Mouse (Mus musculus) liver, embryonic 14.5 days (tissue): ENCODE measurements around the gene Qrfpr. TPM values are rescaled to one million over a fixed set of nuclear protein-coding genes. Genes with fewer than 3 reads are reported as not detected.

Source experiments
- ATAC-seq: fragments of 200-750 bp; cut with Nextera tagmentation; 2 replicates; pipeline ENCODE4 v1.8.0; 2017; ENCODE audit warnings: moderate number of reproducible peaks, mild to moderate bottlenecking, moderate library complexity; ENCODE audit not compliant: insufficient read depth
- DNase-seq, 3 experiments: peaks; one replicate each; pipeline ENCODE4 v3.0.0-alpha.2; 2012 to 2013; ENCODE audit warnings: low read depth in 3 of 3, low spot score in 3 of 3
- H3K27ac ChIP-seq: fragments of 300-500 bp; sonication (generic); 2 replicates; pipeline ENCODE4 v1.5.1; 2014; ENCODE audit warnings: moderate library complexity, mild to moderate bottlenecking, control low read depth, inconsistent platforms
- H3K27me3 ChIP-seq: fragments of 300-500 bp; sonication (generic); 2 replicates; pipeline ENCODE4 v1.6.1; 2014; ENCODE audit warnings: mild to moderate bottlenecking, low read length, moderate library complexity; ENCODE audit not compliant: control insufficient read depth, insufficient read depth
- H3K36me3 ChIP-seq: fragments of 300-500 bp; sonication (generic); replicated peaks from 2 replicates; pipeline ENCODE4 v1.6.1; 2014; ENCODE audit warnings: low read depth; ENCODE audit not compliant: control insufficient read depth, insufficient read depth
- H3K4me1 ChIP-seq, 2 experiments: fragments of 200-500 bp in 1 of 2; fragments of 300-500 bp in 1 of 2; sonication (generic) in 1 of 2; replicated peaks; 2 replicates each; pipeline ENCODE4 v1.6.1; 2012 to 2014; ENCODE audit warnings: antibody characterized with exemption in 1 of 2, inconsistent platforms in 1 of 2, low read length in 1 of 2; ENCODE audit not compliant: control insufficient read depth in 2 of 2, insufficient read depth in 2 of 2
- H3K4me2 ChIP-seq: fragments of 300-500 bp; sonication (generic); 2 replicates; pipeline ENCODE4 v1.6.1; 2014; ENCODE audit warnings: low read depth, mild to moderate bottlenecking, control low read depth, moderate library complexity
- H3K4me3 ChIP-seq, 2 experiments: fragments of 200-500 bp in 1 of 2; fragments of 300-500 bp in 1 of 2; sonication (generic) in 1 of 2; 2 replicates each; pipeline ENCODE4 v1.5.1; 2012 to 2014; ENCODE audit warnings: low read depth in 2 of 2, low read length in 2 of 2, mild to moderate bottlenecking in 2 of 2, control low read depth in 1 of 2, inconsistent platforms in 1 of 2, moderate library complexity in 1 of 2; ENCODE audit not compliant: insufficient read depth in 1 of 2
- H3K9ac ChIP-seq: fragments of 300-500 bp; sonication (generic); replicated peaks from 2 replicates; pipeline ENCODE4 v1.6.1; 2014; ENCODE audit warnings: mild to moderate bottlenecking, control low read depth, moderate library complexity
- H3K9me3 ChIP-seq: fragments of 300-500 bp; sonication (generic); 2 replicates; pipeline ENCODE4 v1.6.1; 2016; ENCODE audit warnings: low read length, mixed read lengths; ENCODE audit not compliant: control insufficient read depth
- CTCF ChIP-seq: IDR thresholded peaks from 2 replicates; pipeline ENCODE4 v1.5.1; 2016; ENCODE audit warnings: antibody characterized with exemption, low read depth, control low read depth
- EP300 ChIP-seq: IDR thresholded peaks from 2 replicates; pipeline ENCODE4 v1.6.1; 2016; ENCODE audit warnings: antibody characterized with exemption, low read depth
- WGBS: fragments of 180-500 bp; shearing (Covaris S2); extraction: QIAGEN DNeasy Blood & Tissue Kit; methylation state at CpG from one replicate; pipeline ENCODE4 v1.1.7; 2014; ENCODE audit not compliant: insufficient replicate concordance; 5-methylcytosine and 5-hydroxymethylcytosine counted together
- polyA plus RNA-seq, 2 experiments: library from polyadenylated mRNA; depleted of rRNA in 1 of 2; stranded (reverse) in 1 of 2; unstranded in 1 of 2; fragments of >200 nt; fragmentation: Nextera tagmentation in 1 of 2; extraction: Ambion mirVana in 1 of 2; gene quantifications; 2 replicates each; pipeline versions ENCODE4 v1.2.1 to v1.2.3; 2012 to 2014

Qrfpr gene
- polyA plus RNA-seq, 2 experiments = not detected

DNA sequence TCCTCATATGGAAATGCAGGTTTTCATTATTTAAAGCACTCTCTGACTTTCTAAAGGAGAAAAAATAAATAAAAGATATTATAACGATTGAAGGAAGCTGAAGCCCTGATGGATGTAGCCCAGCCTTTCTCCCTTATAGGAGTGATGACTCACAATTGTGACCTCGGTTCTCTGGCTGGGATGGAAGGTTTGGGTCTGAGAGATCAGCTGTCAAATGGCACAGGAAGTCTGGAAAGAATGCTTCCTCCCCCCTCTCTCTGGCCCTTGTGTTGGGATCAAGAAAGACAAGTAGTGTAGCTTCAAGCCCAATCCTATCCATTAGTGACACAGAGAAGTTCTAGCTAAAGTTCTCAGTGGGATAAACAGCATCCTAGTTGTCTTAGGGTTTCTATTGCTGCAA is 7.8 kb upstream of the Qrfpr start:
- no peak overlapping the region for H3K9ac ChIP-seq
- H3K4me1 ChIP-seq = no peaks in the 10 kb centered on the region
- H3K9me3 ChIP-seq = no peaks in the 10 kb centered on the region

DNA sequence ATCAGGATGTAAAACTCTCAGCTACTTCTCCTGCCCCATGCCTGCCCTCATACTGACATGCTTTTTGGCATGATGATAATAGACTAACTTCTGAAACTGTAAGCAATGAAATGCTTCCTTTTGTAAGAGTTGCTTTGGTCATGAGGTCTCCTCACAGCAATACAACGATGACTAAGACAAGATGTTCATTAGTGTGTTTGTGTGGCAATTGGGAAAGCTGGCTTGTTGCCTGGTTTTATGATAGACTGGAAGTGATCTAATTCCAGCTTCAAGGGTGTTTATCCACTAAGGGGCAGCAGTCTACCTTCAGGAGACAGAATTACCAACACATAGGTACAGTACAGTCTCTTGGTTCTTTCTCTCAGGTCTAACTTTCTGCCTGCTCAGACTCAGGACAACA is 5.1 kb upstream of the Qrfpr start:
- no peak for TF ChIP-seq EP300
- TF ChIP-seq CTCF = no peak
- DNase-seq (no peak), ATAC-seq (no peak)
- Histone ChIP-seq H3K4me1 (no peaks in the 10 kb centered on the region), H3K4me2 (no peak overlapping the region), H3K9ac (no peak overlapping the region), H3K36me3 (no peaks in the 10 kb centered on the region), H3K27me3 (no peaks in the 10 kb centered on the region), H3K4me3 (no peak overlapping the region), H3K27ac (no peak overlapping the region), H3K9me3 (no peaks in the 10 kb centered on the region)
- 86% methylated on average over 1 of the region's 1 CpGs for WGBS

More for the DNA sequence above, 7.8 kb upstream of the Qrfpr start:
- WGBS = 24% methylated on average over 2 of the region's 2 CpGs
- no peak for ATAC-seq
- no peak overlapping the region for H3K4me3 ChIP-seq
- H3K4me2 ChIP-seq = no peak overlapping the region
- no peaks in the 10 kb centered on the region for H3K36me3 ChIP-seq
- TF ChIP-seq EP300 = no peak
- no peak for TF ChIP-seq CTCF
- no peaks in the 10 kb centered on the region for H3K27me3 ChIP-seq
- no peak overlapping the region for H3K27ac ChIP-seq
- no peak for DNase-seq

DNA sequence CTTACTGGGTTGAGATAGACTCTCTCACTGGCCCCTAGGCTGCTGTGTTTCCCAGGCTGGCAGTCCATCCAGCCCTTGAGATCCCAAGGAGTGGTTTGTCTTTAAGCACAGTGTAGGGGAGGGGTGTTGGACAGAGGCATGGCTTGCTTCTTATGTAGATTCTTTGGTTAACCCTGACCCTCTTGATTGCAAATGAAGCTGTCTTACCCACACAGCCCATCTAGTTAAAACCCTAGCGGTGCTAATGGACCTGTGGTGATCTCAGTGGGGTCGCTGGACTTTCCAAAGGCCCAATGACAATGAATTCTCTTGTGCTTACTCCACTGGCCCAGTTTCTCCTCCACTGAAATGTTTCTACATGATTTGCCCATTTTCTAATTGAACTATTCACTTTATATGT is 1.2 kb upstream of the Qrfpr start:
- ATAC-seq (no peak), DNase-seq (no peak)
- no peak for TF ChIP-seq EP300
- TF ChIP-seq CTCF = no peak
- H3K27me3 ChIP-seq = peaks cover 4% of the 10 kb centered on the region
- H3K27ac ChIP-seq = no peak overlapping the region
- 25% methylated on average over 2 of the region's 2 CpGs for WGBS
- H3K9ac ChIP-seq = no peak overlapping the region
- no peak overlapping the region for H3K4me3 ChIP-seq
- no peaks in the 10 kb centered on the region for H3K36me3 ChIP-seq
- H3K9me3 ChIP-seq = no peaks in the 10 kb centered on the region
- no peak overlapping the region for H3K4me2 ChIP-seq
- H3K4me1 ChIP-seq = no peaks in the 10 kb centered on the region

- Histone ChIP-seq H3K9me3 (no peaks in the 10 kb centered on the region), H3K4me3 (no peak overlapping the region), H3K9ac (no peak overlapping the region), H3K4me1 (no peaks in the 10 kb centered on the region), H3K4me2 (no peak overlapping the region), H3K27me3 (no peaks in the 10 kb centered on the region), H3K36me3 (no peaks in the 10 kb centered on the region), H3K27ac (no peak overlapping the region)
- TF ChIP-seq EP300 = no peak
- no peak for TF ChIP-seq CTCF
- ATAC-seq (no peak), DNase-seq (no peak)
- WGBS = 49% methylated on average over 4 of the region's 4 CpGs
These were observed 9.4 kb downstream of the Qrfpr start for GRCm38 (mm10) chr3:36212758-36213157.

GRCm38 (mm10) chr3:36210939-36211338 is 11.2 kb downstream of the Qrfpr start:
- TF ChIP-seq CTCF (no peak; the same call in 1 of the 2 replicates), EP300 (no peak)
- Histone ChIP-seq H3K4me3 (no peak overlapping the region), H3K4me2 (no peak overlapping the region), H3K4me1 (no peaks in the 10 kb centered on the region), H3K27me3 (no peaks in the 10 kb centered on the region), H3K9me3 (no peaks in the 10 kb centered on the region), H3K36me3 (no peaks in the 10 kb centered on the region), H3K9ac (no peak overlapping the region), H3K27ac (no peak overlapping the region)
- ATAC-seq = no peak
- DNase-seq = no peak
- WGBS = 60% methylated on average over 2 of the region's 2 CpGs
